Mouse (Mus musculus): Measurements from ENCODE around the gene Gm26566.

The Gm26566 gene

GRCm38 (mm10) chr4:88721791-88722721 lies at the start of gene Gm26566, which contains the start of gene Klhl9:
TSS of gene Gm26566 (plus strand) at chr4:88721805.
TSS of gene Klhl9 (minus strand) at chr4:88722465.
- peak; percentile 89 for DNase-seq (ENCODE audit: low spot score)

- DNase-seq (ENCODE audit: low spot score) = no peak
Observed at GRCm38 (mm10) chr4:88676824-88677223, 44.8 kb upstream of the Gm26566 start, which contains the start of gene Ifna16. TSS of gene Ifna16 (minus strand) at chr4:88676924.

GRCm38 (mm10) chr4:88680362-88680761 lies 41.2 kb upstream of the Gm26566 start:
- no peak for DNase-seq (ENCODE audit: low spot score)

GRCm38 (mm10) chr4:88681353-88681752 lies 40.3 kb upstream of the Gm26566 start:
- DNase-seq (ENCODE audit: low spot score) = no peak

GRCm38 (mm10) chr4:88683812-88684211 lies 37.8 kb upstream of the Gm26566 start, which contains the start of gene Ifna2:
TSS of gene Ifna2 (minus strand) at chr4:88683912.
- no peak for DNase-seq (ENCODE audit: low spot score)

GRCm38 (mm10) chr4:88691259-88691658 lies 30.3 kb upstream of the Gm26566 start, which contains the start of gene Ifnab:
TSS of gene Ifnab (minus strand) at chr4:88691359.
- no peak for DNase-seq (ENCODE audit: low spot score)

- DNase-seq (ENCODE audit: low spot score) = no peak
Observed at GRCm38 (mm10) chr4:88692537-88692936, 29.1 kb upstream of the Gm26566 start.

- DNase-seq (ENCODE audit: low spot score) = no peak
Observed at GRCm38 (mm10) chr4:88693392-88693791, 28.2 kb upstream of the Gm26566 start.

- DNase-seq (ENCODE audit: low spot score) = peak; percentile 43
Observed at GRCm38 (mm10) chr4:88696237-88696884, 25.2 kb upstream of the Gm26566 start.

- no peak for DNase-seq (ENCODE audit: low spot score)
Observed at GRCm38 (mm10) chr4:88697108-88697507, 24.5 kb upstream of the Gm26566 start.

- DNase-seq (ENCODE audit: low spot score) = no peak
Observed at GRCm38 (mm10) chr4:88697753-88698152, 23.9 kb upstream of the Gm26566 start.

- no peak for DNase-seq (ENCODE audit: low spot score)
Observed at GRCm38 (mm10) chr4:88698781-88699180, 22.8 kb upstream of the Gm26566 start.

GRCm38 (mm10) chr4:88699301-88699700 lies 22.3 kb upstream of the Gm26566 start:
- DNase-seq (ENCODE audit: low spot score) = no peak

- no peak for DNase-seq (ENCODE audit: low spot score)
Observed at GRCm38 (mm10) chr4:88705924-88706323, 15.7 kb upstream of the Gm26566 start.

- no peak for DNase-seq (ENCODE audit: low spot score)
Observed at GRCm38 (mm10) chr4:88707128-88707826, 14.3 kb upstream of the Gm26566 start.

- DNase-seq (ENCODE audit: low spot score) = no peak
Observed at GRCm38 (mm10) chr4:88714281-88714680, 7.3 kb upstream of the Gm26566 start.

GRCm38 (mm10) chr4:88715059-88715458 lies 6.5 kb upstream of the Gm26566 start:
- no peak for DNase-seq (ENCODE audit: low spot score)

GRCm38 (mm10) chr4:88718715-88719114 lies 2.9 kb upstream of the Gm26566 start:
- no peak for DNase-seq (ENCODE audit: low spot score)

GRCm38 (mm10) chr4:88723497-88724090 lies 2.0 kb downstream of the Gm26566 start:
- DNase-seq (ENCODE audit: low spot score) = no peak

- DNase-seq (ENCODE audit: low spot score) = no peak
Observed at GRCm38 (mm10) chr4:88726727-88727126, 5.1 kb downstream of the Gm26566 start.

- DNase-seq (ENCODE audit: low spot score) = no peak
Observed at GRCm38 (mm10) chr4:88727324-88727723, 5.7 kb downstream of the Gm26566 start.

- no peak for DNase-seq (ENCODE audit: low spot score)
Observed at GRCm38 (mm10) chr4:88738480-88738879, 16.9 kb downstream of the Gm26566 start.

Data from ovary, adult 18-20 months (tissue).